Mouse (Mus musculus): Measurements from ENCODE around the gene Fam173b.

DNA sequence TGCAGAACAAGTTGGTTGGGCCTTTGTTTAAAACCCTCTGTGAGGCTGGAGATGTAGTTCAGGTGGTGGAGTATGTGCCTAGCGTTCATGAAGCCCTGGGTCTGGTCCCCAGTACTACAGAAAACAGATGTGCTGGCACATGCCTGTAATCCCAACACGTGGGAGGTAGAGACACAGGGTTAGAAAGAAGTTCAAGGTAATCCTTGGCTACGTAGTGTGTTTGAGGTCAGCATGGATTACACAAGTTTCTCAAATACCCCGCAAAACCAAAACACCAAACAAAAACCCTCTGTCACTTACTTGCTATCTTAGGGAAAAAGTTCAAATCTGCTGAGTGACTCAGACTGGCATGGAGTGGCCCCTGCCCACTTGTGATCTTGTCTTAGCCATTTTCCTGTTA, 10.3 kb downstream of the Fam173b start:
- TF ChIP-seq CTCF (IDR thresholded peaks at IDR 0.05; ENCODE audit: extremely low read depth, insufficient read depth, insufficient read length, insufficient replicate concordance) = no peak
- TF ChIP-seq POLR2A (IDR thresholded peaks at IDR 0.05; ENCODE audit: low read depth, low read length) = no peak
